Mouse (Mus musculus) hindbrain, postnatal 0 days (tissue): ENCODE results near the gene Rbks. TPM values are rescaled to one million over a fixed set of nuclear protein-coding genes. Genes with fewer than 3 reads are reported as not detected.
"Not testable (repeated sequence)": the region's sequence is repeated elsewhere in the genome, so short reads cannot be mapped to it uniquely, and the experiment has no call there.

ENCODE experiments used
- ATAC-seq: fragments of 200-750 bp; cut with Nextera tagmentation; 2 replicates; pipeline ENCODE4 v1.8.0; 2017; ENCODE audit warnings: mild to moderate bottlenecking, moderate TSS enrichment, moderate library complexity
- DNase-seq: peaks from one replicate; pipeline ENCODE4 v3.0.0-alpha.2; 2015; ENCODE audit warnings: low spot score
- H3K27ac ChIP-seq: fragments of 300-500 bp; sonication (generic); 2 replicates; pipeline ENCODE4 v1.5.1; 2014; ENCODE audit warnings: mild to moderate bottlenecking
- H3K27me3 ChIP-seq: fragments of 300-500 bp; sonication (generic); 2 replicates; pipeline ENCODE4 v1.6.1; 2014; ENCODE audit warnings: low read length, mixed read lengths; ENCODE audit not compliant: insufficient read depth
- H3K36me3 ChIP-seq: fragments of 300-500 bp; sonication (generic); 2 replicates; pipeline ENCODE4 v1.6.1; 2014; ENCODE audit warnings: low read length, mixed read lengths; ENCODE audit not compliant: insufficient read depth
- H3K4me1 ChIP-seq: fragments of 300-500 bp; sonication (generic); 2 replicates; pipeline ENCODE4 v1.6.1; 2014; ENCODE audit warnings: antibody characterized with exemption, low read length, mixed read lengths; ENCODE audit not compliant: insufficient read depth
- H3K4me2 ChIP-seq: fragments of 300-500 bp; sonication (generic); 2 replicates; pipeline ENCODE4 v1.6.1; 2014; ENCODE audit warnings: low read depth, mild to moderate bottlenecking, low read length, moderate library complexity, mixed read lengths
- H3K4me3 ChIP-seq: fragments of 300-500 bp; sonication (generic); 2 replicates; pipeline ENCODE4 v1.5.1; 2014; ENCODE audit warnings: low read length
- H3K9ac ChIP-seq: fragments of 300-500 bp; sonication (generic); replicated peaks from 2 replicates; pipeline ENCODE4 v1.6.1; 2014; ENCODE audit warnings: mild to moderate bottlenecking, low read length, moderate library complexity, mixed read lengths
- H3K9me3 ChIP-seq: fragments of 300-500 bp; sonication (generic); 2 replicates; pipeline ENCODE4 v1.6.1; 2016; ENCODE audit warnings: low read length, mixed read lengths
- CTCF ChIP-seq: IDR thresholded peaks from 2 replicates; pipeline ENCODE4 v1.5.1; 2016; ENCODE audit warnings: antibody characterized with exemption, control low read depth, low read depth
- WGBS: fragments of 180-500 bp; shearing (Covaris S2); extraction: QIAGEN DNeasy Blood & Tissue Kit; methylation state at CpG from one replicate; pipeline ENCODE4 v1.1.7; 2014; 5-methylcytosine and 5-hydroxymethylcytosine counted together
- polyA plus RNA-seq: library from polyadenylated mRNA; unstranded; fragments of >200 nt; fragmentation: Nextera tagmentation; extraction: Ambion mirVana; gene quantifications from 2 replicates; pipeline ENCODE4 v1.2.1, GENCODE M21; 2015
- total RNA-seq: library from RNA; depleted of rRNA; stranded (reverse); fragments of >200 nt; gene quantifications from 2 replicates; pipeline ENCODE4 v1.2.3, GENCODE M21; 2014

The Rbks gene
- total and polyA plus RNA-seq, 2 experiments from 2014 or later = 1.6 to 3.2 TPM

DNA sequence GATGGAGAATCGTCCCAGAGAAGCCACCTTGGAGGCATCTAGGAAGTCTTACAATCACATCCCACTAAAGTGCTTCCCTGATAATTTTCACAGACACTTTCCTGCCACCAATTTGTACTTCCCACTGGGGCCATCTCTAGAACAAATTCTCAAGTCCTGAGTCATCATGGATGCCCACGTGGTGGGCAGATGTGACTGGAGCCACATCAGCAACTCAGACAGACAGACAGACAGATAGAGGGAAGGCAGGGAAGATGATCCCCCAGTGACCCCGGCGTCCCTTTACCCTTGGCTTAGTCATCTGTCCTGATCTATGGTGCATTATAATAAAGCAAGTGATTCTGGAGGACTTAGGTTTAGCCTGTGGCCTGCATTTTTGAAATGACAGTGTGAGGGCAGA lies 53.2 kb downstream of the Rbks start:
- Histone ChIP-seq H3K9me3 (no peaks in the 10 kb centered on the region), H3K4me1 (no peaks in the 10 kb centered on the region), H3K27me3 (no peaks in the 10 kb centered on the region), H3K27ac (no peak overlapping the region), H3K9ac (no peak overlapping the region), H3K36me3 (no peaks in the 10 kb centered on the region), H3K4me3 (no peak overlapping the region), H3K4me2 (no peak overlapping the region)
- WGBS = 85% methylated on average over 4 of the region's 4 CpGs
- DNase-seq (no peak), ATAC-seq (no peak)
- no peak for TF ChIP-seq CTCF

GRCm38 (mm10) chr5:31642300-31642699 lies 55.1 kb downstream of the Rbks start:
- Histone ChIP-seq H3K27ac (no peak overlapping the region), H3K4me3 (no peak overlapping the region), H3K9me3 (no peaks in the 10 kb centered on the region), H3K4me2 (no peak overlapping the region), H3K36me3 (no peaks in the 10 kb centered on the region), H3K4me1 (no peaks in the 10 kb centered on the region), H3K9ac (no peak overlapping the region), H3K27me3 (no peaks in the 10 kb centered on the region)
- ATAC-seq = no peak
- no peak for DNase-seq
- TF ChIP-seq CTCF = no peak
- 88% methylated on average over 3 of the region's 3 CpGs for WGBS

- no peak for ATAC-seq
- no peak for TF ChIP-seq CTCF
- WGBS = 95% methylated on average over 2 of the region's 2 CpGs
These were observed 56.9 kb downstream of the Rbks start for GRCm38 (mm10) chr5:31640542-31640941.

GRCm38 (mm10) chr5:31636636-31637253 lies 60.7 kb downstream of the Rbks start:
- H3K27me3 ChIP-seq = no peaks in the 10 kb centered on the region
- no peaks in the 10 kb centered on the region for H3K9me3 ChIP-seq
- WGBS = 62% methylated on average over 9 of the region's 9 CpGs
- no peaks in the 10 kb centered on the region for H3K4me1 ChIP-seq
- no peak for DNase-seq
- H3K9ac ChIP-seq = no peak overlapping the region
- H3K36me3 ChIP-seq = no peaks in the 10 kb centered on the region
- H3K4me2 ChIP-seq = no peak overlapping the region
- H3K27ac ChIP-seq = no peak overlapping the region
- H3K4me3 ChIP-seq = no peak overlapping the region
- ATAC-seq = no peak
- TF ChIP-seq CTCF = no peak

More at GRCm38 (mm10) chr5:31640542-31640941, 56.9 kb downstream of the Rbks start:
- no peaks in the 10 kb centered on the region for H3K36me3 ChIP-seq
- DNase-seq = no peak
- H3K4me3 ChIP-seq = no peak overlapping the region
- no peaks in the 10 kb centered on the region for H3K4me1 ChIP-seq
- no peak overlapping the region for H3K27ac ChIP-seq
- H3K27me3 ChIP-seq = no peaks in the 10 kb centered on the region
- no peak overlapping the region for H3K9ac ChIP-seq
- no peaks in the 10 kb centered on the region for H3K9me3 ChIP-seq
- no peak overlapping the region for H3K4me2 ChIP-seq

- Histone ChIP-seq H3K36me3 (no peaks in the 10 kb centered on the region), H3K4me1 (no peaks in the 10 kb centered on the region), H3K9me3 (no peaks in the 10 kb centered on the region), H3K4me3 (no peak overlapping the region), H3K4me2 (no peak overlapping the region), H3K27ac (no peak overlapping the region), H3K9ac (no peak overlapping the region), H3K27me3 (no peaks in the 10 kb centered on the region)
- DNase-seq (no peak), ATAC-seq (no peak)
- WGBS = 62% methylated on average over 5 of the region's 5 CpGs
- TF ChIP-seq CTCF = no peak
These were observed 62.7 kb downstream of the Rbks start for GRCm38 (mm10) chr5:31634679-31635078.

DNA sequence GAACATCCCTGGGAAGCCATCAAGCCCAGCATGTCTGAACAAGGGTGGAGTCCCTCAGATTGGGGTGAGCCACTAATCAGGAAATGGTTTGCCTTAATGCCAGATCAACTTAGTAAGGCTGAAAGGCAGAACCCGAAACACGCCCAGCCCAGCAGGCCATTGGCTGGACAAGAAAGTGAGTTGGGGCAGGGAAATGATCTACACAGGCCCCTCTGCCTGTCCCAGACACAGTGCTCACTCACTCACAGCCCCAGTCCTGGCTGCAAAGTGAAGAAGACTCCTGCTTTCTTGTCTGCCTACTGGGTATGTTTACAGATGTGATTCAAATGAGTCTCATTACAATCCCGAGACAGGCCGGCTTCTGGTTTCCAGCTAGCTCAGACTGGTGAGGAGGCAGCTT lies 63.3 kb downstream of the Rbks start:
- TF ChIP-seq CTCF = no peak
- Histone ChIP-seq H3K36me3 (no peaks in the 10 kb centered on the region), H3K27ac (no peak overlapping the region), H3K4me1 (no peaks in the 10 kb centered on the region), H3K27me3 (no peaks in the 10 kb centered on the region), H3K9ac (no peak overlapping the region), H3K9me3 (no peaks in the 10 kb centered on the region), H3K4me2 (no peak overlapping the region), H3K4me3 (no peak overlapping the region)
- DNase-seq = no peak
- no peak for ATAC-seq
- 76% methylated on average over 4 of the region's 4 CpGs for WGBS

GRCm38 (mm10) chr5:31631169-31631568 lies 66.3 kb downstream of the Rbks start:
- not testable (repeated sequence) for H3K4me3 ChIP-seq, H3K4me1 ChIP-seq, H3K27ac ChIP-seq, H3K27me3 ChIP-seq, H3K4me2 ChIP-seq, H3K9me3 ChIP-seq, ATAC-seq, H3K9ac ChIP-seq, DNase-seq, H3K36me3 ChIP-seq
- 99% methylated on average over 4 of the region's 4 CpGs for WGBS
